Mouse (Mus musculus) cerebellum, adult 8-10 months (tissue): Measurements from ENCODE around the gene Serpinh1.

ENCODE experiments used
- DNase-seq: peaks from one replicate; pipeline ENCODE4 v3.0.0; 2022

Gene Serpinh1

DNA sequence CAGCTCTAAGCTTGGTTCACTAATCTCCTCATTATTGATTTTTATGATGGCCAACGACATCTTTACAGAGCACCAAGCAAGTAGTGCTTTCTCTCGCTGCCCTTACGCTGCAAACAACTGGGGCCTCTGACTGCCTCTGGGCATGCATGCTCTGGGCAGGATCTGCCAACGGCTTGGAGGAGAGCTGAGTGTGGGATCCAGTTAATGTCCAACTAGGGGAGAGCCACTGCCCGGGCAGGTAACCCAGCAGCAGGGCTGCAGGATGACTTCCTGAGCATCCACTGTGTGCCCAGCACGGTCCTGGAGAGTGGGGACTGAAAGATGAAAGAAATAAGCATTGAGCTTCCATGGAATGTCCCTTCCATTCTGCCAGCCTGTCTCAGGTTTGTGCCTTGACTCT, 13.7 kb upstream of the Serpinh1 start:
- DNase-seq: no peak

DNA sequence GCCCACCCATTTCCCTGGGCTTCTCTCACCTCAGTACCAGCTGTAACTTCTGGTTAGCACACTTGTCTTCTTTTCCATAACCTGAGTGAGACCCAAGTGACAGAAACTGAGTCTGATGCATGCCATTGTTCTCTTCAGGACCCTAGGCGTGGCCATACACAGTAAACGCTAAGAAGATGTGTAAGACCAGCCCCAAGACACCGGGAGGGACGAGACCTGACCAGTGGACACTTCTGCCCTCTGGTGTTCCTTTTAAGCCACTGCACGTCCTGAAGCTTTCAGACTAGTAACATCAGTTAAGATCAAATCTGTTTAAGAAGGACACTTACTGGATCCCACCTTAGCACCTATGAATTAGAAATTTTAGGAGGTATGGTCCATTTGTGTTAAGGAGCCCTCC, 12.0 kb upstream of the Serpinh1 start:
- DNase-seq: no peak

DNA sequence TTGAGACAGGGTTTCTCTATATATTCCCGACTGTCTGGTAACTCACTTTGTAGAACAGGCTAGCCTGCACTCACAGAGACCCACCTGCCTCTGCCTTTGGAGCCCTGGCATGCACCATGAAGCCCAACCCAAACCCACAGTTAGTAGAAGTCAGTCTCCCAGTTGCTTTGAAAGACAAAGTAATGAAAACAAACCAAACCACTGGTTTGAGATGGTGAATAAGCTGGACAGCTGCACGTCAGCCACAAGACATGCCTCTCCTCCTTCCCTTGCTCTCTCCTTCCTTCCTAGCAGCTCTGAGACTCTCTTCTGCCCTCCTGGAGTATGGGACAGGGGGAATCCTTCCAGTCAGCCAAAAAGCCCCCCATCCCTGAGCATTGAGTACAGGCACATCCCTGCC, 9.1 kb upstream of the Serpinh1 start:
- DNase-seq: no peak

DNA sequence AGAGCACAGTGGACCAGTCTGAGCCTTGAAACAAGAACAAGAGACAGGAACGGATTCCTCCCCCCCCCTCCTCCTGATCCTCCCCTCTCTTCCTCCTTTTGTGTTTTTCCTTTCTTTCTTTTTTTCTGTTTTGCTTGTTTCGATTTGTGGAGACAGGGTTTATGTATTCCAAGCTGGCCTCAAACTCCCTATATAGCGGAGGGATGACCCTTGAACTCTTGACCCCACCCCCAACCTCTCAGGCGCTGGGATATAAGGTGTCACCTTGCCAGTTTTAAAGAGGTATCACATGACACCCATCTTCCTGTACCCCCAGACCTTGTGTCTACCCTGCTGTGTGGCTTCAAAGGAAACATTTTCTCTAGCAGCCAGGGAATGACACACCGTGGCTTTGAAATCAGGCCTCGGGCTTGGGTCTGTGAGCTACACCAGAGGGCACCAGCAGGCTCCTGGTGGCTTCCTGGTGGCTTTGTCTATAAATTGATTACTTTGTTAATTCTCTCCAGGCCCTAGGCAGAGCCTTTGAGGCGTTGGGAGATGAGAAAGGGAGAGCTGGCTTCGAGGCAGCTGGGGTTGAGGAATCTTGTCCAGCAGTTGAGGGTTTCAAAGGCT, 7.9 kb upstream of the Serpinh1 start:
- DNase-seq: no peak

DNA sequence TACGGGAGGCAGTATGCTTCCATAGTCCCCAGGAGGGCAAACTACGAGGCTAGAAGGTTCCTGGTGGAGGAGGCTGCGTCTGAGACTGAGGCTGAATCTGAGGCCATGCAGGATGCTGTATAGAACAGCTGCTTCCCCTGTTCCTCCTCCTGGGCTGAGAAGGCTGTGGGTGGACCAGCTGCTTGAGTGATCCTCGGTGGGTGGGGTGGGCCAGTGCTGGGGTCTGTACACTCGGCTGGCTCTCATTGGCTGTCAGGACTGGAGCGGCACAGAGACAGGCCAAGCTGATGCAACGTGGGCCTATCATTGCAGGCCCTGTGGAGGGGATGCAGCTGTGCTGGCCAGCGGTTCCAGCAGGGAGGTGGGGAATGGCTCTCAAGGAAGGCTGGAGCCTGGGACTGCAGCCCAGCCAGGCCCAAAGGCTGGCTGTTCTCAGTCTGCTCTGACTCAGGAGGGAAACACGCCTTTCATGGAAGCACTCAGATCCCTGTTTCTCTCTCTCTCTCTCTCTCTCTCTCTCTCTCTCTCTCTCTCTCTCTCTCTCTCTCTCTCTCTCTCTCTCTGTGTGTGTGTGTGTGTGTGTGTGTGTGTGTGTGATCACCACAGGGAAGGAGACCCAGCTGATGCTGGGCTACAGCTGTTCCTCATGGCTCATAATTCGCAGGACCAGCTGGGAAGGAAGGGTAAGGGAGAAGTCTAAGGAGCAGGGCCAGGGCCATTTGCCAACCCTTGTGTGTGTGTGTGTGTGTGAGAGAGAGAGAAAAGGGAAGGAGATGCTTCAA, 7.2 kb upstream of the Serpinh1 start:
- no peak for DNase-seq

DNA sequence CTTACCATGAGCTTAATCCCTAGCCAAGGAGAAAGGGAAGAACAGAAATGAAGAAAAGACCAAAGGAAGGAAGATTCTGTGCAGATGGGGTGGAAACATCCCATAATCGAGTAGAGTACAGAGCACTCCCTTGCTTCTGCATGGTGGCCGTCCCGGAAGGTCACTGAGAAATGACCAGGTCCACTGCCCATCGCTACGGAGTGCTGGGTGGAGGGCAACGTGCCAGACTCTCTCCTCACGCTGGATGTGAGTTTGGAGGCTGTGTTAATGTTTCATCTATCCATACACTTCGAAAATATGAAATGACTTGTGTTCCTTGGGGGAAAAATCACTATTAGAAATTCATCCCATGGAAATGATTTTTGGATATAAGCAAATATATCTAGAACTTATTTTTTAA, 5.3 kb upstream of the Serpinh1 start:
- no peak for DNase-seq

DNA sequence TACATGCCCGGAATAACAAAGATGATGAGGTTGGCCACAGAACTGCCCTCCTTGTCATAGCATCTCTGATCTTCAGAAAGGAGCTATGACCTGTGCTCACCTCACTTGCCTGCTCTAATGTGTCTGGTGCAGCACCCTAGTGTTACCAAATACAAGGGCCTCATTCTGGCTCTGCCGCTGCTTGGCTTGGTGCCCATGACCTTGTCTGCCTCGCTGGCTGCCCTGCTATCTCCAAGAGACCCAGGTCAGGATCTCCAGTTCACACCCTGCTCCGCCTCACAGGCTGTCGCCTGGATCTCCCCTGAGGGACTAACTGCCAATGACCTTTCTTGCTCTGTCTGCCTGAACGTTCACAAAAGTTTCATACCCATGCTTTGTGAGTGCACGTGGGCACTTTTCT, 4.2 kb upstream of the Serpinh1 start:
- DNase-seq: no peak

DNA sequence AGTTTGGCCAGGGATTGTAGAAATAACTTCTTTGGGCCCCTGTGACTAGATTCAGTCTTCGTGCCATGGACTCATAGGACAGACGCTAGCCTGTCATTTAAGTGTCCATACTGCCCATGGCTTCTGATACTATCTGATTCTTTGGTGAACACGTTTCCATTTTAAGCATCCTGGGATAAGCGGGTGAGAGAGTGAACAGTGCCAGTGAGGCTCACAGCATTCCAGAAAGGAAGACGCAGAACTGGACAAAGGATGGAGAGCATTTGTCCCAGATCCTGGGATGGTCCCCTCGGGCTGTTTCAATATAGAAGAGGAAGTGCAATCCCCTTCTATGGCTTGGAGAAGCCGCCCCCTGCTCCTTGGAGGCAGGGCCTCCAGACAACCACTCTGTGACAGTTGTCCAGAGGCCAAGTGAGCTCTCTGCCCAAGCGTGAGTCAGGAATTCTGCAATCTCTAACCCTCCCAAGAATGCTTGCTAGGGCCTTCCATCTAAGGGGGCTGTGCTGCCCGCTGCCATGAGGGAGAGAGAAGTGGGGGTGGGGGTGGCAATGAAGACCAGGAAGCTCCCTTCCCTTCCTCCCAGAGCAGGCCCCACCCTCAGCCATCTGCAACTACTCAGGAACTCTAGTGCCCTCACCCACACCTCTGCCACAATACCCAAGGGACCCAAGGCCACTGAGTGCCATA, 3.3 kb upstream of the Serpinh1 start:
- no peak for DNase-seq

DNA sequence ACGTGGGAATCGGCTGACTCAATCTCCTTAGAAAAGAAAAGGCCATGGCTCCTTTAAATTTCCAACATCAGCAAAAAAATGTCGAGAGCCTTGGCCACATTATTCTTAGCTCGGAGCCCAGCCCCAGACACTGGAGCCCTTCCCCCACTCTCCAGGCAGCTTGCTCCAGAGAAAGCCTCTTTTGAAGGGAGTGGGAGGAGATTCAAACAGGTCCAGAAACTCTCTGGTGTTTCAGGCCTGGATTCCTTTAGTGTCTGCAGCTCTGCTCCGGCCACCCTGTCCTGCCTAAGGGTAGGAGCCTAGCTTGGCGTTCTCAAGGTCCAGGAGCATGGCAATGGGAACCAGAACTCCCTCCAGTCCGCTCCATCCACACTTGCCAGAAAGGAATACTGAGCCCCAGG, 2.7 kb upstream of the Serpinh1 start:
- DNase-seq: no peak

DNA sequence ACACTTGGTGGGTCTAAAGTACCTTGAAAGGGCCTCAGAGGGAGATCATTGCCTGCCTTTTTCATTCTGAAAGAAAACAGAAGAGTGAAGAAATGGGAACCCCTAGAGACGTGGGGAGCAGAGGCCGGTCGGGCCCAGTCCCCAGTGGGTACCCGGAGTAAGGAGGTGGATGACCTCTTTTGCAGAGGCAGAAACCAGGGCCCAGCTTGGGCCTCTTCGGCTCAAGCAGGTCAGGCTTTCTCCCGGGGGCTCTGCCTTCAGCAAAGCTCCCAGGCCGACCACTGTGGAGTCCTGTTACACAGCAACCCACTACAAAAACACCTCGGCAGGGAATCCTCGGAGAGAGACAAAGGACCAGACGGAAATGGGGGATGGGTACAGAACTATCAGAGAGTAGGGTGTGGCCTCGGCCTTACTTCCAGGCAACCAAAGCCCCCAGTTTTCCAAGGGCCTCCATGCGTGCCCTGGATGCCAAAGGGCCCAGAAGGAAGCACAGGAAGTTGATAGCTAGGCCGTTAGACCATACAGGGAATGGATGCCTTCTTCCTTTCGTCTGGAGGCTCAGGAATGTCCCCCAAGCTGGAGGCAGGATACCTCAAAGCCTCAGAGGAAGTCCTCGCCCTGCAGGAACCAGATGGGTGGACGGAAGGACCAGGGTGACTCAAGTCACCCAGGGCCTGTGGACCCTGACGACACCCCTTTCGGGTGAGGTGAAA, 1.1 kb downstream of the Serpinh1 start:
- DNase-seq: no peak

DNA sequence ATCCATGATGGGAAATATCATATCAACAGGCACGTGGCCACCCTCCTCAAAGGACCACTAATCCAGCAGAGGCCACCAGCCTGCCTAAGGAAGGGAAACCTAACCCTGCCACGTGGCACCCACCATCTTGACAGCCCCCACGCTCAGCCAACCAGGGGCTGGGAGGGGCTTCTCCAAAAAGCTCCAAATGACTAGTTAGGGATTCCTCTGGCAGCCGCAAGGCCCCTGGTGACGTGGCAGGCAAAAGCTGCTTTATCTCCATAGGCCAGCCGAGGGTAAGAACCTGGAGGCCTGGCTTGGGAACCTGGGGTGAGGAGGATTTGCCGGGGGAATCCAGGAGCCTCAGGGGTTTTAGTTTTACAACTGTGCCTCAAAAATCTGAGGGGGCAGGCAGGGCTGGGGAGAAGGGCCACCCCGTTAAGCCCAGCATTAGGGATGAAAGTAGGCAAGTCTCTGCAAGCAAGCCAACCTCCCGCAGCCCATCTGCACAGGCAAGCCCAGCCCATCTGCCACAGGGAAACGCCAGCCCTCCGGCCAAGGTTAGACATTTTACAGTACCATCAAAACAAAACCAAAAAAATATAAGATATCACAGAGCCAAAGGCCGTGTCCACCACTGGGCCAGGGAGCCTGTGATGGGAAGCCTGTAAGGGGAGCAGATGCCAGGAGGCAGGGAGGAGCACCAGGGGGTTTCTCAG, 1.8 kb downstream of the Serpinh1 start:
- DNase-seq: peak; percentile 56

DNA sequence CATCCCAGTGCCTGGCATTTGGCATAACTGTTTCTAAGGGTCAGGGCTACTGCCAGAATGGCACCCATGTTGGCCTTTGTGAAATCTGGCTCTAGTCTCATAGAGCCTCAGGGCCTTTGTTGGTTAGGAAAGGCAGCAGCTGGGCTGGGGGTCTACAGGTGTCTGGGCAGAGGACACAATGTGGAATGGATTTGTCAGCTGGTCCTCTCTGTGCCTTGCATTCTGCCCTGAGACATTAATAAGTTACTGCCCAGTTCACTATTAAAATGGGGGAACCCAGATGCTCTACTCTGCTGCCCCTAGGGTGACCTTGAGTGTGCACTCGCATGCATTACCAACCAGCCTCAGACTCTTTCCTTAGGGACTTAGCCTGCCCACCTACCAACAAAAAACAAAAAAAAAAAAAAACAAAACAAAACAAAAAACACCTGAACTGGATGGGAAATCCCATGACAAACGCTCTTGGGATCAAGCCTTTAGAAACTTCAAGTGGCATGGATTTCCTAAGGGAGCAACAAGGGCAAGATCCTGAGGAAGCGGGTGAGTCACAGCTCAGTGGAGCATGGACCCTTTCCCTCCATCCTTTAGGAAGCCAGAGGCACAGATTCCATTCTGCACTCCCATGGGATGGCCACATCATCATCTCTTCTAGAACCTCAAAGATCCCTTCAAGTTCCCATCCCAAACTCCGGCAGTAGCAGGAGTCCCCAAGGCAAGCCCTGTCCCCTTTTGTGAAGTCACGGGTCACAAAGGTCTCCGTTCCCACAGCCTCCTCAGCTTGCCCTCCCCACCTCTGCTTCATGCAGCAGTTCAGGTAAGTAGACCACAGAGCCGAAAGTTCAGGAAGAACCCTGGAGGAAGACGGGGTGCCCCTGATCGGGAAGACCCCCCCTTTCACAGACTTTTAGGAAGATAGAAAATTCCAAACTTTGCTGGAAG, 3.0 kb downstream of the Serpinh1 start:
- DNase-seq: no peak

DNA sequence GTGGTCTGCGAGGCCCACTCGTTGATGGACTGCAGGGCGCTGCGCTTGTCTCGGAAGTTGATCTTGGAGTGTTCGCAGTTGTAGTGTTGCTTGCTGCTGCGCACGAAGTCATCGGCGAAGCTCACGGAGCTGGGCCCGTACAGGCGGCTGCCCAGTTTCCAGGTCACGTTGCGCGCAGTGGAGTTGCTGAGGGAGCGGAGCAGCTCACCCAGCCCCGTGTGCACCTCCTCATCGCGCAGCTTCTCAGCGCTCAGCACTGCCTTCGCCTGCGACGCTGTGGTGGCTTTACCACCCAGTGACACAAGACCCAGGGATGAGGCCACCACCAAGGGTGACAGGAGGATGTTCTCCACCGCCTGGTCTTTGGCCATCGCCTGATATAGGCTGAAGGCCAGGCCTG, 4.2 kb downstream of the Serpinh1 start:
- DNase-seq: no peak

DNA sequence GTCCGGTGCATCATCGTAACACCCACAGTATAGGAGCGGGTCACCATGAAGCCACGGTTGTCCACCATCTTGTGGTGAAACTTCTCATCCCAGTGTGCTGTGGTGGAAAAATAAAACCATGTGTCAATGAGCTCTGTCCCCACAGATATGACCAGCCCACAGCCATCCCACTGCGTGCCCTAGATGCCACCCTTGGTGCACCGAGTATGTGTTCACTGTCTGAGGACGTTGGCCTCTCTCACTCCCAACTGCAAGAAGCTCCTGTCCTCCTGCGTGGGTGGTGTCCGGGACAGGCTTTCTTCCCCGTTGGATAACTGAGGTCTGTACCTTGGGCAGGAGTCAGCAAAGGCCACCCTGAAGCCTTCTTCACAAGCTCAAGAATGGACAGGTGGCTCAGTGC, 5.8 kb downstream of the Serpinh1 start:
- no peak for DNase-seq

DNA sequence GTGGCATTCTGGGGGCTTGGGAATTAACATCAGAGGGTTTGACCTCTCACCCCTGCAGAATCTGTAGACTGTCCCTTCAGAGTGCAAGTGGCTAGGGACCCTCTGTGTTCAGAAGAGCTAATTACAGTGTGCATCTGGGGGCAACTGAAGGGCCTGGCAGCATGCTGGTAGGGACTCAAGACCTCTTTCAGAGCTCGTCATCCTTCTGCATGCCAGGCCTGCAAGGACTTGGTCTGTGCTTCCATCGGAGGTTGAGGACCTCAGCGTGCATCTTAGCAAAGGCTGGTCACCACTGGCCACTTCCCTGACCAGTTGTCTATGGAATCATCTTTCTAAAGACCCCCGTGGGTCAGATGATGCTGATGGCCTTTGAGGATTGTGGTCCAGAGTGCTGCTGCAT, 9.5 kb downstream of the Serpinh1 start:
- DNase-seq: no peak

DNA sequence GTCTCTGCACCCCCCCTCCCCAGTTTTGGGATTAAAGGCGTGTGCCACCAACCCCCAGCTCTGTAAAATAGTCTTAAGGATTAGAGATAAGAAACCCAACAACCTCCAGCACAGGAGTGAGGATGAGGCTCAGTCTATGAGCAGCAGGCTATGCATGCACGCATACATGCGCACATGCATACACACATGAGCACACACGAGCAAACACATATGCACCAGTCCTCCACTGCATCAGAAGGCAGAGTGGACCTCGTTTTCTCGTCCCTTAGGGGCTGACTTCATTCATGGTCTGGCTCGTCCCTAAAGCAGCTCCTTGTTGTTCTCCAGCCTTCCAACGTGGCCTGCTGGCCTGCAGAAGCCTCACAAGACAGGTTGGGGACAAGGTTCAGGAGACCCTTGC, 12.3 kb downstream of the Serpinh1 start:
- DNase-seq: no peak

DNA sequence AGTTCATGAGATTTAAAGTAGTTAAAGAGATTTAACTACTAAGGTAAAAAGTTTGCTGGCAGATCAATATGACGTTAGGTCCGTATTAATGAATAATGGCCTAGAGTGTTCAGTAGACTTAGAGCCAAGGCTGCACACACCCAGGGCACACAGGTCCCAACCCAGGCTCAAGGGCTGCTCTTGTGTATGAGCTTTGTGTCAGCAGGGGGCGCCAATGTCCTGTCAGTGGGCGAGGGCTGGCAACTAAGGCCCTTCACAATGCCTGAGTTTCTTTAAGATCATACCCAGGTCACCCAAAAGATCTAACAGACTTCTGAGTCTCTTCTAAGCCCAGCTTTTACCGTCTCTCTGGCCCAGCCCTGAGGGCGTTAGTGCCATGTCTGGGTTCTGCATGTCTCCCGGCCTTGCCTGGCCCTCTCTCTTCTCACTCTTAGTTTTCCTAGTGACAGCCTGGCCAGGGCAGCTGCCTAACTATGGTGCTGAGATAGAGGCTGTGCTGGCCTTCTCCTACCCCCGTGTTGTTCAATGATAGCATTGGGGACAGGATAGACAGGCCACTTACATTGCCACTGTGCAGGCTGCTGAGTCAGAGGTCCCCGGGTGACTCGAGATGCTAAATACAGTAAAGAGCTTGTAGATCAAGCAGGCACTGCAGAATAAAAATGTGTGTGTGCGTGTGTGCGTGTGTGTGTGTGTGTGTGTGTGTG, 20.1 kb downstream of the Serpinh1 start:
- peak; percentile 61 for DNase-seq

DNA sequence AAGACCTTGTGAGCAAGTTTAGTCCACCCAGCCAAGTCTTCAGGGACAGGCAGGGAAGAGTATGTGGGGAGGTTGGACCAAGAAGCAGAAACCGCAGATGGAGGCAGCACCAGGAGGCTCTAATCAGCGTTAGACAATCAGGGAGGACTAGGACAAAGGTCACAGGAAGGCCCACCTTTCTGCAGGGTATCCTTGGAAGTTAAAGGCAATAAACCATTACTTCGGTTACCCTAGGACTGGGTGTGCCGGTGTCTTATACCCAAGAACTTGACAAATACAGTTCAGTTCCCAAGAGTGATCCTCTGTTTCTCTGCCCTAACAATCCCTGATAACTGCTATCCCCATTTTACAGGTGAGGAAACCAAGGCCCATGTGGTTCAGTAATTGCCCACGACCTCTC, 23.0 kb downstream of the Serpinh1 start:
- no peak for DNase-seq

DNA sequence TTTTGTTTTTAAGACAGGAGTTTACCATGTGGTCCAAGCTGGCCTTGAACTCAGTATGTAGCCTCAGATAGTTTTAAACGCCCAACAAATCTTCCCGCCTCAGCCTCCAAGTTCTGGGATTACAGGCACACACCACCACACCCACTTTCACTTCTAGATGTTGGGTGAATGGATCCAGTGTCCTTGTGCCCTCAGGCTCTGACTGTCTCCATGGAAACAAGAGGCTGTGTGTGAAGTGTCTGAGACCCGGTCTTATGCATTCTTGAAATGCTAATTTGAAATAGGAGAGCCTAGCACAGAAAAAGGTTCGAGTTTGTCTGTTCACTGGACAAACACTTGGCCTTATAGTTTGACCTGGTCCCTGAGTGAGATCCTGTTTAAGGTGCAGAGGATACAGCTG, 24.2 kb downstream of the Serpinh1 start:
- DNase-seq: no peak

DNA sequence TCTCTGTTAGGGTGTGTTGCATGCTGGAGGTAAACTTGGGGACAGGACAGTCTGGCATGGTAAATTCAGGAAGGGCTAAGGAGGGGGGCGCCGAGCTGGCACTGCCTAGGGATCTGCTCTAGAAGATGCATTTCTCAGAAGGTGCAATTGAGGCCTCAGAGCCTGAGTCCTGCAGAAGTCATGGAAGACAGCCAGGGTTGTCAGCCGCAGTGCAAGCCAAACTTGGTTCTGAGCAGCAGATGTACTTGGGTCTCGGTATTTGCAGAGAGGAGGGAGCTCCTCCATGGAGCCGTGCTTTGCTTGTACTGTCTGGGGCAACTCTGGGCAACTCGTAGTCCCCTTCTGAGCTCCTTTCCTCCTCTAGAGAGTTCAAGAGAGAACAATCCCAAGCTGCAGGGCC, 26.9 kb downstream of the Serpinh1 start:
- DNase-seq: no peak

DNA sequence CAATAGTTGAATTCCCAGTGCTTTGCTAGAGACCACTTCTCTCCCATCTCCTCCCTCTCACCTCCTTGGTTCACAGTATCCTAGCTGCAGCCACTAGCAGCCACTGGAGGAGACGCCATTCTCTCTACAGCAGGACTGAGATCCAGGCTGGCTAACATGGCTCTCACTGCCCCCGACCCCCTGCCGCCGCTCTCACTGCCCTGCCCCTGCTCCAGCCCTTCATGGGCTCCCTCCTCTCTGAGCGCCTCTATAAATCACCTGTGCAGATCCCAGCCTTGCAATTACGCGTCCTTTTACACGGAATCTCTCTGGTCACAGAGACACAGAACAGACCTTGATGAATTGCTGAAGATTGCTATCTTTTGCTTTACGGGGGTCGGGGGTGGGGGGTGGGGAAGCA, 28.2 kb downstream of the Serpinh1 start:
- DNase-seq: no peak
